Mouse (Mus musculus): ENCODE measurements around the gene Aven. TPM values are rescaled to one million over a fixed set of nuclear protein-coding genes. Genes with fewer than 3 reads are reported as not detected.

The Aven gene
- total and polyA plus RNA-seq, 3 experiments, result 5.8 to 18.4 (median 16.9) TPM

DNA sequence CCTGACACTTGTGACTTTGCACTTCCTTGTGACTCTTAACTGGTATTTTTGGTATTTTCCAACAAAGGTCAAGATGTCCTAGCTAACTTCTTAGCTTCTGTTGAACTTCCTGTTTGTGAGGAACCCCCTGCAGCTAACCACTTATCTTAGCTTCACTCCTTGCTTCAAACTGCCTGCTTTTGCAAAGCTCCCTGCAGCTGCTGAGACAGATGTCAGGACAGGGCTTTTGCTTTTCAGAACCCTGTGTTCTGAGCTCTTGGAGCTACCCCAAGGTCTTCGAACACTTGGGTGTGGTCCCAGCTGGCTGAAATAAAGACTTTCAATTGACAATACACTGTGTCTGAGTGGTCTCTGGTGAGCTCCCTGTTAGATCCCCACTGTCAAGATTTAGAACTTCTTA lies 184.0 kb downstream of the Aven start:
- Histone ChIP-seq H3K4me3 (no peak overlapping the region), H3K36me3 (ENCODE audit: control insufficient read depth, insufficient read depth, low read length) (no peaks in the 10 kb centered on the region), H3K27me3 (ENCODE audit: control insufficient read depth, insufficient read depth, low read length) (no peaks in the 10 kb centered on the region), H3K79me2 (replicated peaks; ENCODE audit: control insufficient read depth, insufficient read depth, low read length) (no peaks in the 10 kb centered on the region), H3K9ac (ENCODE audit: low read depth, low read length) (no peak overlapping the region), H3K4me1 (ENCODE audit: control insufficient read depth, insufficient read depth, low read length) (no peaks in the 10 kb centered on the region; the same call in 1 of the 2 replicates), H3K27ac (no peak overlapping the region)
- intact Hi-C loops (cut with DNase I), result no loop called here
- TF ChIP-seq POLR2A (IDR thresholded peaks at IDR 0.05; ENCODE audit: insufficient read depth, low read depth, low read length), result no peak
- TF ChIP-seq EP300 (IDR thresholded peaks at IDR 0.05; ENCODE audit: insufficient read depth, low read depth, low read length), result no peak
- no peak for TF ChIP-seq CTCF (IDR thresholded peaks at IDR 0.05)
- WGBS, result 10% methylated on average over 1 of the region's 1 CpGs
- peak; percentile 18 to 24 for DNase-seq

DNA sequence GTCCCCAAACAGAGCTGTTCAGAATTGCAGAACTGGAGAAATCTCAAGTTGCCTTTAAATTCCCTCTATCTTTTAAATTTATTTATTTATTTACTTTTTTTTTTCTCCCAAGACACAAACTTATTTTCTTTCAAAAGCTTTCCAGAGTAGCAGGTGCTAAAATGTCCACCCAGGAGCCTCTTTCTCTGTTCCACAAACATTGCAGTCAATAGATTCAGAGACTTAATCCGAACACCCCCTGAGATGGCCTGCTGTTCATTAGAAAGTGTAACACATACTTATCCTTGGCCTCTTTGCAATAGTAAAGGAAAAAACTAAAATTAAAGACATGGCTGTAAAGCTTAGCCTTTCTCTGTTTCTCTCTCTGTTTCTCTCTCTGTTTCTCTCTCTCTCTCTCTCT lies 184.5 kb downstream of the Aven start:
- H3K79me2 ChIP-seq (replicated peaks; ENCODE audit: control insufficient read depth, insufficient read depth, low read length), result no peaks in the 10 kb centered on the region
- H3K36me3 ChIP-seq (ENCODE audit: control insufficient read depth, insufficient read depth, low read length), result no peaks in the 10 kb centered on the region
- H3K27me3 ChIP-seq (ENCODE audit: control insufficient read depth, insufficient read depth, low read length), result no peaks in the 10 kb centered on the region
- no peaks in the 10 kb centered on the region; the same call in 1 of the 2 replicates for H3K4me1 ChIP-seq (ENCODE audit: control insufficient read depth, insufficient read depth, low read length)
- no peak overlapping the region for H3K27ac ChIP-seq
- no peak overlapping the region for H3K4me3 ChIP-seq
- TF ChIP-seq POLR2A (IDR thresholded peaks at IDR 0.05; ENCODE audit: insufficient read depth, low read depth, low read length) (no peak), EP300 (IDR thresholded peaks at IDR 0.05; ENCODE audit: insufficient read depth, low read depth, low read length) (no peak), CTCF (IDR thresholded peaks at IDR 0.05) (no peak)
- intact Hi-C loops (cut with DNase I), result no loop called here
- no peak for DNase-seq
- H3K9ac ChIP-seq (ENCODE audit: low read depth, low read length), result no peak overlapping the region
- WGBS, result 81% methylated on average over 1 of the region's 1 CpGs

DNA sequence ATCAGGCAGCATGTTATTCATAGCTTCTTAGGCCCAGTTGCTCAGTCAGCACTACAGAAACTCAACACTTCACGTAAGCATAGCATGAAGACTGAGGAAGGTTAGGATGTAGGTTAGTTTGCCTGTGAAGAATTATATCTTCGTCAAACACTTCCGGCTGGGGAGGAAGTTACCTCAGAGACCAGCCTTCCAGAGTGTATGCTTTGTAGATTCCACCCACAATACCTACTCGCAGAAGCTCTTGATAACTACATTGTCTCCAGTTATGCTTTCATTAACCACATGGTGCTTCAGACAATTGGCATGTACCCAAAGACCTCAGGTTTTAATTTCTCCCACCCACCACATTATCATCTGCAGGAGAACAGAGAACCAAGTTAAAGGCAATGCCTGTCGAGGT lies 189.1 kb downstream of the Aven start:
- Histone ChIP-seq H3K4me3 (no peak overlapping the region), H3K79me2 (replicated peaks; ENCODE audit: control insufficient read depth, insufficient read depth, low read length) (no peaks in the 10 kb centered on the region), H3K27me3 (ENCODE audit: control insufficient read depth, insufficient read depth, low read length) (no peaks in the 10 kb centered on the region), H3K36me3 (ENCODE audit: control insufficient read depth, insufficient read depth, low read length) (no peaks in the 10 kb centered on the region), H3K9ac (ENCODE audit: low read depth, low read length) (no peak overlapping the region), H3K4me1 (ENCODE audit: control insufficient read depth, insufficient read depth, low read length) (no peaks in the 10 kb centered on the region), H3K27ac (no peak overlapping the region)
- no peak for TF ChIP-seq CTCF (IDR thresholded peaks at IDR 0.05)
- no peak for TF ChIP-seq EP300 (IDR thresholded peaks at IDR 0.05; ENCODE audit: insufficient read depth, low read depth, low read length)
- TF ChIP-seq POLR2A (IDR thresholded peaks at IDR 0.05; ENCODE audit: insufficient read depth, low read depth, low read length), result no peak
- DNase-seq, result no peak
- WGBS, result 54% methylated on average over 5 of the region's 5 CpGs
- intact Hi-C loops (cut with DNase I), result no loop called here

Small RNAs within 50 kb of the gene (microRNA-seq; reads per million reads assigned to microRNA genes)
- 0 reads per million in 2 experiments for gene Gm44374

Other genes starting within 250 kb of the Aven start
- gene Nutm1, start 233.7 kb upstream of the Aven start, total RNA-seq (2021), result not detected
- gene Nutm1, start 233.7 kb upstream of the Aven start, polyA plus RNA-seq (2012; rRNA removed), result not detected in 2 replicates
- gene Nop10, start 231.0 kb upstream of the Aven start, total RNA-seq (2021), result 10 to 100 TPM; 61.8 to 65.4 TPM
- gene Nop10, start 231.0 kb upstream of the Aven start, polyA plus RNA-seq (2012; rRNA removed), result 89.0 and 113 TPM in 2 replicates
- gene Slc12a6, start 227.1 kb upstream of the Aven start, total RNA-seq (2021), result 10 to 100 TPM; 31.1 to 32.9 TPM
- 23.2 and 44.3 TPM in 2 replicates for gene Slc12a6, start 227.1 kb upstream of the Aven start, polyA plus RNA-seq (2012; rRNA removed)
- 1 to 10 TPM in 1 of 2 experiments, under 1 TPM in 1; 0.42 to 1.1 TPM for gene Gm21985, start 226.7 kb upstream of the Aven start, total RNA-seq (2021)
- gene Gm21985, start 226.7 kb upstream of the Aven start, polyA plus RNA-seq (2012; rRNA removed), result not detected in 2 replicates
- gene Emc4, start 124.9 kb upstream of the Aven start, total RNA-seq (2021), result 10 to 100 TPM; 63.6 to 68.4 TPM
- 82.1 and 135 TPM in 2 replicates for gene Emc4, start 124.9 kb upstream of the Aven start, polyA plus RNA-seq (2012; rRNA removed)
- 1 to 10 TPM; 3.9 to 4.4 TPM for gene Katnbl1, start 113.8 kb upstream of the Aven start, total RNA-seq (2021)
- 1.2 and 2.7 TPM in 2 replicates for gene Katnbl1, start 113.8 kb upstream of the Aven start, polyA plus RNA-seq (2012; rRNA removed)
- gene Emc7, start 38.0 kb upstream of the Aven start, total RNA-seq (2021), result 10 to 100 TPM; 14.3 to 17.7 TPM
- gene Emc7, start 38.0 kb upstream of the Aven start, polyA plus RNA-seq (2012; rRNA removed), result 6.6 and 11.7 TPM in 2 replicates
- gene Chrm5, start 12.2 kb upstream of the Aven start, total RNA-seq (2021), result not detected
- gene Chrm5, start 12.2 kb upstream of the Aven start, polyA plus RNA-seq (2012; rRNA removed), result not detected in 2 replicates